Mouse (Mus musculus): ENCODE results near the gene Parvb.
A peak's percentile ranks its signal among the peaks of the same experiment; 100 is the strongest.

Parvb gene

DNA sequence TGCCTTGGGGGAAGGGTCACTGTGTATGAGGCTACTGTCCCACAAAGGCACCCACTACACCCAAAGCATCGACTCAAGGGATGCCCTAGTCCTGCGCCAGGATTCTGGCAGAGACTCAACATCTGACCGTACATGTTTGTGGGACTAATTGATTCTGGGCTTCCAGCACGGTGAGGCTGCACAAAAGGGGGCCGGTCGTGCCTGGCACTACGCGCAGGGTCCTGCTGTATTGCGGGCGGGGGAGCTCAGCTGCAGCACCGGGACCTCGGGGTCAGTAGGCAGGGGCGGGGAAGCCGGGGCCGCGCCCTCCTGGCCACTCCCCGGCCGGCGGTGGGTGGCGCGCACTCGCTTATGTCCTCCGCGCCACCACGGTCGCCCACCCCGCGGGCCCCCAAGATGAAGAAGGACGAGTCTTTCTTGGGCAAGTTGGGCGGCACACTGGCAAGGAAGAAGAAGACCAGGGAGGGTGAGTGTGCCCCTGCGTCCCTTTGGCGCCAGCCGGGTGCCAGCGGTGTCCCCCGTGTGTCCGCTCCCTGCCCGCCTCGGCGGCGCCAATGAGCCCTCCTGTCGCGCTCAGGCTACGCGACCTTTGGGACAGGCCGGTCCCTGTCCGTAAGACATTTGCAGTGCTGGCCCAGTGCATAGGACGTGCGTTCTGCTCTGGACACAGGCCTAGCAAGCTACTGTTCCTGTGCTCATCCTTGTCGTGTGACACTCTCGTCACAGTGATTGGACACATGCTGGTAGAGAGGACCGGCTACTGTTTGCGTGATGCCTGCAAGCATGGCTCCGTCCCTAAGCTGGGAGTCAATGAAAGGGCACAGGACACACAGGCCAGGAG is at the start of gene Parvb:
Gene Parvb (plus strand): TSS at position 323 of the 841 bp plus-strand sequence.
- DNase-seq: no peak

DNA sequence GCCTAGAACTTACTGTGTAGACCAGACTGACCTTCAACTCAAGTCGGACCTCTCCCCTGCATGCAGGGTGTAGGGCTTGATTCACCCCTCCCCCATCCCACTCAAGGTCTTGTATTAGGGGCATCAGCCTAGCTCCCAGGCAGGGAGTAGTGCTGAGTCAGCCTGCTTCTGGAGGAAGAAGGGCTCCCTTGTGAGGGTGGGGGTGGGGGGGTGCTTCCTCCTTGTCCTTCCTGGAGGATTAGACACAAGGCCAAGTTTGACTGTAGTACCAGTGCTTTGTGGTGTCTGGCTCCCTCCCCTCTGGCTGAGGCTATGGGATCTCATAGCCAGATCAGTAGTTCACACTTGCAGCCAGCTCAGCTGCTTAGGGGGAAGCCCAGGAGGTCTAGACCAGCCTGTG is 47.9 kb upstream of the Parvb start:
- DNase-seq: no peak

DNA sequence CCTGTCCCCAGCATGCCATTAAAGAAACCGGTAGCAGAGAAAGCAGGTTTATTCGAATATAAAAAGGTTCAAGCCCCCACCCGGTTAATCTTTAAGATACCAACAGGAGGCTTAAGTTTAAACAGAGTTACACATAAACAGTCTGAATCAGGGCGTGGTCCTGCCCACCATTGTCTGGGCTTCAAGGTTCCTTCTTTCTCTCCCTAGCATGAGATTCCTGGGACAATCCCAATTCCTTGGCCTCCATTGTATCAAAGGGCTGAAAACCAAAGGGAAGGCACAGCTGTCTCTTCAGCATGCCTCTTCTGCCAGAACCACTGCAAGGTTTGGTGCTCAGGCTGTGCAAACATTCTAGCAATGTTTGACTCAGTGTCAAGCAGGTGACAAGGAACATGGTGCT is 45.6 kb upstream of the Parvb start:
- DNase-seq: no peak

DNA sequence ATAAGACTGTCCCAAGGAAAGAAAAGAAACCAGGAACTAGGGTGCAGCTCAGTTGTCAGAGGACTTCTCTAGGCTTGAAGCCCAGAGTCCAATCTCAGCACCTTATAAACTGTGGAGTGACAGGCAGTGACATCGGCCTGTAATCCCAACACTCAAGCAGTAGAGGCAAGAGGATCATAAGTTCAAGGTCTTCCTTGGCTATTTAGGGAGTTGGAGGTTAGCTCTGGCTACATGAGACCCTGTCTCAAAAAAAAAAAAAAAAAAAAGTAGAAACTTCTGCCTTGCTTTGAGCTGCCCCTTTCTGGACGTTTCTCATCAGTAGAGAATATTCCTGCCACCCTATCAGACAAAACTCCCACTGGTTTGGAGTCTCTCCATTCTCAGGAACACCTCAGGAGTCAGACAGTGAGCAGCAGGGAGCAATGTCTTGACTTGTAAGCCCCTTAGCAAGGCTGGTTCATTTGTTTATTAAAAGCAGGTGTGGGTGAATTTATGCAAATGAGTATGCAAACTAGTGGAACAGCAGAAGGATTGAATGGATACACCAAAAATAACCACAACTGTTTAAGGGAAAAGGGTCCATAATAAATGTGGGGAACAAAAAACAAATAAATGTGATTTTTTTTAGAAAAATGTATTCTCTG is 42.8 kb upstream of the Parvb start:
- DNase-seq: no peak

DNA sequence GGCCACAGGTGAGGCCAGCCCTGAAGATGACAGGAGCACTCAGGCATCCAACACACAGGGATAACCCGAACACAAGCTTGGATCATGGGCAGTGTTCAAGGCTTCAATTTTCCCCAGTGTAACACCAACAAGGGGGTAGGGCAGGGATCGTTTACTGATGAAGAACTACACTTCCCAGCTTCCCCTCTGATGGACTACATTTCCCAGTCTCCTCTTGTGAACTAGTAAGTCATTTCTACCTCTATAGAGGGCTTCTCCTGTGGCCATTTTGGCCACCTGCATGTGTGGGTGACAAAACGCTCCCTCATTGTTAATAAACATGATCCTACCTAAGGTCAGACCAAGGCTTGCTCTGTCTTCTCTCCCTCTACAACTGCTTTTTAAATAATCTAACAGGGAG is 42.0 kb upstream of the Parvb start:
- no peak for DNase-seq

DNA sequence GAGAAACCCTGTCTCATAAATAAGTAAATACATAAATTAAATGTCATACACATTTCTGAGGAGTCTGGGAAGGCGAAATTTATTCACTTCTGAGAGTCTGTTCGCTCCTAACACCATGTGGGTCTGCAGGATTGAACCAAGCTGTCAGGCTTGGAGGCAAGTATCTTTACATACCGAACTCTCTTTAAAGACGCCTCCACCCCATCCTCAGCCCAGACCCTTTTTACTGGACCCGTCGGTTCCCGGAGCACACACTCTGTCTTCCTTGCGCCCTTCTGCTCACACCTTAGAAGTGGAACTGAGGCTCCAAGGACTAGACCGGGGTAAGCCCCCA is 40.2 kb upstream of the Parvb start:
- DNase-seq: no peak

DNA sequence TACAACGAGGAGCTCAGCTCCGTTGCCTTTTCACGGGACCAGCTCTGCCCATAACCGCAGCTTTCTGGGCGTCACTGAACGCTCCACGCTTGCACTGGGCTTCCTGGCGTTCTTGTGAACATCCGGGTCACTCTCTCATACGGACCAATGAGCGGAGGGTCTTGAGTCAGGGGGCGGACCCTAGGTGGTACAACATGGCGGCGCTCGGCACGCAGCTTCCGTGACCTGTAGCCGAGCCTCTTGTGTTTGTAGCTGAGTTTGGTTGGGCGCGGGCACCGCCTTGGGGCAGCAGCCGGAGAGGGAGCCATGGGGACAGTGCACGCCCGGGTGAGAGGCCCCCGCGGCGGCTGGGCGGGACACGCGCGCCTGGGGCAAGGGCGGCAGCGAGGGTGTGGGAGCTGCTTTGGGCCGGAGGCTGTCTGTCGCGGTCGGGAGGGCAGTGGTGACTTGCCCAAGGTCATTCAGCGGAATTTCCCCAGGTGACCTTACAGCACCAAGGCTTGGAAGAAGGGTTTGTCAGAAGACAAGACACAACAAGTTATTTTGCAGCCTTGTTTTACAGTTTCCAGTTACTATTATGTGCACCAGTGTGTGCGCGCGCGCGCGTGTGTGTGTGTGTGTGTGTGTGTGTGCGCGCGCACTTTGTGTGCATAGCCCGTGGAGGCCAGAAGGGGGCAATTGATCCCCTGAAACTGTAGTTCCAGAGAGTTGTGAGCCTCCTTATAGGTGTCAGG is 39.6 kb upstream of the Parvb start, which contains the start of gene Samm50:
Gene Samm50 (plus strand): TSS at position 184 of the 734 bp plus-strand sequence.
- peak; percentile 86 to 89 for DNase-seq

DNA sequence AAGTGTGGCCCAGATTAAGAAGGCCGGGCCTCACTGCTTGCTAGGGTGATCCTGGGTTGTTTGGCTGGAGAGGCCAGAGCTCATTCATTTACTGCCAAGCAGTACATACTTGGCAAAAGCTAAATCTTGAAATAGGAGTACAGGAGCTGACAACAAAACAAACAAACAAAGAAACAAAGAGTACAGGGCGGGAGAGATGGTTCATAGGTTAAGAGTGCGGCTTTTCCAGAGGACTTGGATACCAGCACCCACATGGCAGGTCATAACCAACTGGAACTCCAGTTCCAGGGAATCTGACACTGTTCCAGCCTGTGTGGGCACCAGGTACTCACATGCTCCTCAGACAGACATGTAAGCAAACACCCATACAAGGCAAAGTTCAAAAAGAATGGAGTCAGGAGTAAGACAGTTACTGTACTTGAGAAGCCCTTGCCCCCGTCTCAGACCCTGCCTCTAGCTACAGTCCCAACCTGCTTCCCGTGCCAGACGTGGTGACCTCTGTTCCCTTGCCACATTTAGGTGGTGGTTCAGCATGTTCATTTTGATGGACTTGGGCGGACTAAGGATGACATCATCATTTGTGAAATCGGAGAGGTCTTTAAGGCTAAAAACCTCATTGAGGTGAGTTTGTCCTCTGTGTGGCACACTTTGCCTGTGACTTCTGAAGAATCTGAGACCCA is 35.2 kb upstream of the Parvb start:
- no peak for DNase-seq

DNA sequence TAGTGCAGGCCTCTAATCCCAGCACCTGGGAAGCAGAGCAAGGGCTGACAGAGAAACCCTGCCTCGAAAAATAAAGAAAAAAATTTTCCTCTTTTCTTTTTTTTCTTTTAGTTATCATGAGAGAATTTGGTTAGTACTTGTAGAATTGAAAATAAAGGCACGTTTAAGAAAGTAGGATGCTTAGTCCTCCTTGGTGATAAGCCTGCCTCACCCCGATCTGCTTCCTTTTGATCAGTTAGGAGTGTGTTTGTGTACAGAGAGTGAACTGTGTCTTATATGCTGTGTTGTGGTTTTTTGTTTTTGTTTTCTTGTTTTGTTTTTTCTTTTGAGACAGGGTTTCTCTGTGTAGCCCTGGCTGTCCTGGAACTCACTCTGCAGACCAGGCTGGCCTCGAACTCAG is 24.5 kb upstream of the Parvb start:
- no peak for DNase-seq

DNA sequence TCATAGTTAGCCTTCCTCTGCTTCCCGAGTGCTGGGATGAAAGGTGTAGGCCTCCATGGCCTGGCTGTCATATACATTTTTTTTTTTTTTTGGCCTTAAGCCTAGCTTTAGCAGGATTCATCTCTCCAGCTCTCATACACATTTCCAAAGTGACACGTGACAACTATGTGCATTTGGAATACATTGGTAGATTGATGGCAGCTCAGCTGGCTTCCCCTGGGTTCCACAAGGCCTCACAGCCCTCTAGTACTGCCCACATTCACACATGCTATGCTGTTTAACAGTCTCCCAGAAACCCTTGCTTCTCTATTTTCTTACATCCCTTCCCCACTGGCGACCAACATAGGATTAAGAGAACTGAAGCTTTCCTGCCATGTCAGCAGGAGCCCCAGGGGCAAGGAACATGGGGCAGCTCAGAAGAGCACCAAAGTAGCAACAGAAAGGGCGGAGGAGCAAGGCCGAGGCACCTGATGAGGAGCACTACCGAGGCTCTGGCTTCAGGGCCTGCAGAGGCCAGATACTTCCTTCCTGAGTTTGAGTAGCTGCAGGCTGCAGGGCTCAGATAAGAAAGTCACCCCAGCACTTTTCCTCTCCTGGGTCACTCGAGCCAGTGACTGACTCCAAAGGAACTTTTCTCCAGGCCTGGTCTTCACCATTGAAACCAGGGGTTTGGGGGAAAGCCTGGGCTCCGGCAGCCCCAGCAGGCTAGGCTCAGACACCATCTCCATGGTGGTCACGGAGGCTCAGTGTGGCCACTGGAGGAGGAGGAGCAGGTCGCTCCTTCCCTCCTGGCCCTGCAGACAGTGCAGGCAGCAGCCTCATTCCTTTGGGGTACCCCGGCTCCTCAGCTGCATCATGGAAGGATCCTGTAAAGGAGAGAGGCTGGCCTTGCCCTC is 22.1 kb upstream of the Parvb start:
- DNase-seq: no peak

DNA sequence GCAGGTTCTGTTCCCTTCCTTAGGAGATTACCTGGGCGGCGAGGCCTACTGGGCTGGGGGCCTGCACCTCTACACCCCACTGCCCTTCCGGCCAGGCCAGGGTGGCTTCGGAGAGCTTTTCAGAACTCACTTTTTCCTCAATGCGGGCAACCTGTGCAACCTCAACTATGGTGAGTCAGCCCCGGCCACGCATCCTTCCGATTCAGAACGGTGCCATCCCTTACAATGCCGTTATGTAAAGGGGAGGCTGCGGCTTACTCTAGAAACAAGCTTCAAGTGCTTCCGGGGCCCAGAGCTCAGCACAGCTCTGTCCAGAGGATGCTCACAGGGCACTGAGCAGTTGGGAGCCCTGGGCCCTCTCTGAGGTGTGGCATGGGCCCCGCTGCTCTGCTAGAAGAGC is 21.4 kb upstream of the Parvb start:
- DNase-seq: no peak

DNA sequence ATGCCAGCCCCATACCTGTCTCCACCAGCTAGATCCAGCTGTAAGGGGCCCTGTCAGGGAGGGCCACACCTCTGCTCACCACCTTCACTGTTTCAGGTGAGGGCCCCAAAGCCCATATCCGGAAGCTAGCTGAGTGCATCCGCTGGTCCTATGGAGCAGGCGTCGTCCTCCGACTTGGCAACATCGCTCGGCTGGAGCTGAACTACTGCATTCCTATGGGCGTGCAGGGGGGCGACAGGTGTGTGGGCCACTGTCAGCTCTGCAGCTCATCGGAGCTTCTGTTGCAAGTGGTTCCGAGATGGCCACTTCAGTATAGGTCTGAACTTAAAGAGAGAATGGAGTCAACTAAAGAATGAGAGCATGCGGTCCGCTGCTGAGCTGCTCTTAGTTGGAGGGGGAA is 20.9 kb upstream of the Parvb start:
- DNase-seq: no peak

DNA sequence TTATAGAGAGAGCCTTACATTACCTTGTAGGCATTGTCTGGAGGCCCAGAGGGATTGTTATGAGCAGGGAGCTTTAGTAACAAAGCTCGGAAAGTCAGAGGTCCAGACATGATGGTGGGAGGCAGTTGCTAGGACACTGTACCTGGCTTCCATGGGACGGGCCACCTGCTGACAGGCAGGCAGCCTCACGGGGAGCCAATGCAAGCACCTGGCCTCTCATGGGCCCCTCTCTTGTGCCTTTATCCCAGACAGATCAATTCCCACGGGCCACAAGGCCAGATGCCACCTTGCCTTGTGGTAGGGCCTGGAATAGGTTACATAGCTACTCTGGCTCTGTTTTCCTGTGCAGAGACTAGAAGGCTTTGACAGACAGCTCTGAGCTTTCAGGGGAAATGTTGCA is 20.3 kb upstream of the Parvb start:
- no peak for DNase-seq

DNA sequence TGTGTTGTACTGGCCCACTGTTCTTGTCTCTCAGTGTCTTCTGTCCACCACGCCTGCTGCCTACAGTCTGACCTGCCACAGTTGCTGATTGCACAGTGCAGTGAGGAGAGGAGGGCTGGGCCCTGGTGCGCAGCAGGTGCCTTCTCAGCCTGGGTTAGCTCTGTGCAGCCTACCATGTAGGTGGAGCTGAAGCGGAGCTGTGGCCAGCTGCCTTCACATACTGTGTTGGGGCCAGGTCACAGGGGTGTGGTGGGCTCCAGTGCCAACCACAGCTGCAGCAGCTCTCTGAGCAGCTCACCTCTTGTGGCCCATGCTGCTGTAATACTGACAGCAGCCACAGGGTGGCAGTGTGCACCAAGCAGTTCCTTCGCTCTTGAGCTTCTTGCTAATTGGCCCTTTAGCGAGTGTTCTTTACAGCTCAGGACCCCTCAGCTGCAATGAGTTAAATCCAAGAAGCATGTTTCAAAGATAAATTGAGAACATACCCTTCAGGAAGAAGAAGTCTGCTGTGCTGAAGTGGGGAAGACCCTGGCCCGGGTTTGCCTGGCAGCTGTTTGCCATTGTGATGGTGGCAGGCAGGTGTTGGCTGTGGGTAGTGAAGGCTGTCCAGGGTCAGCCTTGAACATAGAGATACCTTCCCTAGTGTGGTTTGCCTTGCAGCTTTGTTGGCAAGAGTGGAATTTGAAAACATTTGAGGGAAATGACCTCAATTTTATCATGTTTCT is 19.6 kb upstream of the Parvb start:
- peak; percentile 76 to 78 for DNase-seq

DNA sequence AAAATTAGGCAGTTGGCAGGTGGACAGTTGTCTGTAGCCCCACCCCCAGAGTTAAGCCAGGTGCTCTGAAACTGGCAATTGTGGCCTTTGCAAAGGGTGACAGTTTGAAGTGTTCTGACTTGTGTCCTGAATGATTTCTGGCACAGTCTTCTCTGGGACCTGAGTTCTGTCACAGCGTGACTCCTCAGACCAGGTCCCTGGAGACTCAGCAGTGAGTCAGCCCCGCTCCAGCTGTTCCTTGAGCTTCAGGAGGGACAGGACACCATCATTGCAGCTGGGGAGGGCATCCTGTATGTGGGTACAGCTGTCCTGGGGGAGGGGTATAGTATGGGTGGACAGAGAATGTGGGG is 19.1 kb upstream of the Parvb start:
- DNase-seq: no peak

DNA sequence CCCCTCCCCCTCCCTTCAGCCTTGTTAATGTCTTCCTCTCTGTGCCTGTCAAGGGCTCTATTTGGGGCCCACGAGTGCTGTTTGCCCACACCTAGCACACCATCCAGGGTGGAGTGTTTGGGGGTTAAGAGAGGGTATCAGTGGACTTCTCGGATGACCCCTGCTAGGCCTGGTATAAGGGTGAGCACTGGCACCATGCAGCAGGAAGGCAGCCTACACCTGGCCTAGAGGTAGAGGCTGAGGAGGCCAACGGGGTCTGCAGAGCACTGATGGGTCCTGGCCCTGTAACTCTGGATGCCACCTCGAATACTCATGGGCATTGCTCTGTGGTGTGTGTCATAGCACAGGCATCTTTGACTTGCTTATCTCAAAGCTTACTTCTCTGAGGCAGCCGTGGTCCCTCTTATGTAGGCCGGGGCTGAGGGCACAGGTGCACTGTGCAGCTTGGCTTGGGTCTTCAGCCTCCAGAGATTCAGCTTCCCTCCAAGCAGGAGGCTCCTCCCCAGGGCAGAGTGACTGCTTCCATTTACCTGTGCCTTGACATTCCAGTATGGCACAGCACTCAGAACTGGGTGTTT is 18.6 kb upstream of the Parvb start:
- no peak for DNase-seq

DNA sequence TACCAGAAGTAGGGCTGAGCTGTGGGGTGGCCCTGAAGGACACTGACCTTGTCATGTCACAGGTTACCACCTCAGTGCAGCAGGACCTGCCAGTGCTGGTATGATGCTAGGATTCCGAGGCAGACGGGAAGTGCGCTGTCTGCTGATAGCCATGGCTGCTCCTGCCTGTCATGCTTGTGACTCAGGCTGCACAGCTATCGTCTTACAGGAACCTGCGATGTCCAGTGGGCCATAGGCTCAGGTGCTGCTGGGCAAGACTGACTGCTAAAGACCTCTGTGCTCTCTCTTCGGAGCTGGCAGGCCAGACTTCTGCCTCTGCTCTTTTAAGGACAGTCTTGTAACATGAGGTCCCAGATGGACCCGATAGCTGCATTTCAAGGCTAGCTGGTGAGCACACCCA is 17.4 kb upstream of the Parvb start:
- no peak for DNase-seq

DNA sequence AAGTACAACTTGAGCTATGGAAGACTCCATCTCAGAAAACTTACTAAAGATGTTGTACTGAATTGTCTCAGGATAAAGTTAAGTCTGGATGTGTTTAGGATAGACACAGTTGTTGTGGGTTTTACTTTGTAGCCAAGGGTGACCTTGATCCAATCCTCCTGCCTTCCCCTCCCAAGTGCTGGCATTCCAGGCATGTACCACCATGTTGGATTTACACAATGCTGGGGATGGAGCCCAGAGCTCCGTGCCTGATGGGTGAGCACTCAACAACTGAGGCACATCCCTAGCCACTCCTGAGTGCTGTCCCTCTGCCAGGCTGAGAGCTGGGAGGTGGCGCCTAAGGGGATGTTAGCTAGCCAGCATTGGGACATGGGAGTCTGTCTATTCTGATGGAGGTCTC is 16.6 kb upstream of the Parvb start:
- no peak for DNase-seq

DNA sequence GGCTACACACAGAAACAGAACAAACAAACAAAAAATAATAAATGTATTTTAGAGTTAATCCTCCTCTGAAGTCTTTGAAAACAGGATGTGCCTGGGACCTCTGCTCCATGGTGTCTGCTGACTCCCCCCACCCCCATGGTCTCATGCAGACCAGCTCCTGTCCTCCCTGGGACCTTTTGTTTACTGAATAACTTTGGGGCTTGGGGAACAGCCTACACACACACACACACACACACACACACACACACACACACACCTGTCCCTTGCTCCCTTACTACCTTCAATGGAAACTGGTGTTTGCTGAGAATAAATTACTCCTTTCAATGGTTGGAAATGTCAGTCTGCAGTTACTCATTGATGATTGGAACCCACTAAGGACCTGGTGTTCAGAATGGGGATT is 15.8 kb upstream of the Parvb start:
- DNase-seq: no peak

DNA sequence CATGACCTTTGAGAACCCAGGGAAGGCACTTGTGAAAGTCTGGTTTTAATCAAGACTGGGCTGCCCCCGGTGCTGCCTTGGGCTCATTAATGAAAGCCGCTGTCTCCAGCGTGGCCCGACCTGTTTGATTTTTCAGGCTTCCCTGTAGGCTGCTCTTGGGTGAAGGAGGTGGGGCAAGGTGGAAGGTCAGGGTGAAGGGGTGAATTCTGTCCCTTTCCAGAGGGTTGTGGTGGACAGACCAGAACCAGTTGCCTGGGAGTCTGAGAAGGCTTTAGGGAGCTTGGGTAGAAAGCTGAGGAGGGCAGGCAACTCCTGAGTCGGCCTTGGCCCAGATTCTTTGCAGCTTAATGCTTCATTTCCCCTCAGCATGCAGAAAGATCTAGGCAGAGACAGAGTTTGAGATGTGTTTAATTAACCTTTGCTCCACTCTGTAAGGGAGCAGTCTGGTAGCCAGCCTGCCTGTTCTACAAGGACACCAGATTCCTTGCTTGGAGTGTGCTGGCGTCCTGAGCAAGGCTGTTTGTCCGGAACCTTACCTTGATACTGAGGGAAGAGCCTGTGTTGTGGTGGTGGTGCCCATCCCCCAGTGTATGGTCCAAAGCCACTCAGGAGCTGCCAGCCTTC is 15.3 kb upstream of the Parvb start:
- no peak for DNase-seq
